Mouse (Mus musculus): ENCODE measurements at regions not wholly inside any gene's neighbourhood (a gene's known extent, or its start where the extent isn't known, plus 50 kb on each side); places are given as distances from the start of the nearest gene placed in this dataset.

GRCm38 (mm10) chr6:55627228-55627627, 53.8 kb downstream of the Neurod6 start:
- no peaks in the 10 kb centered on the region for H3K36me3 ChIP-seq (ENCODE audit: control insufficient read depth, insufficient read depth, low read length)
- WGBS = 60% methylated on average over 5 of the region's 5 CpGs
- DNase-seq = no peak
- no peaks in the 10 kb centered on the region for H3K4me1 ChIP-seq (ENCODE audit: control insufficient read depth, insufficient read depth, low read length)
- no peak overlapping the region for H3K4me3 ChIP-seq (ENCODE audit: insufficient read depth, low read depth, low read length)
- no peak overlapping the region for H3K27ac ChIP-seq (ENCODE audit: insufficient read depth, low read depth, low read length)
- no peak for TF ChIP-seq POLR2A (IDR thresholded peaks at IDR 0.05; ENCODE audit: low read depth, low read length)
- TF ChIP-seq CTCF (conservative IDR thresholded peaks at IDR 0.05; ENCODE audit: insufficient read depth, insufficient read length, low read depth, low read length) = no peak
- H3K27me3 ChIP-seq (replicated peaks; ENCODE audit: control insufficient read depth, insufficient read depth, low read length) = no peaks in the 10 kb centered on the region

GRCm38 (mm10) chr6:55620366-55620765, 60.7 kb downstream of the Neurod6 start:
- 82% methylated on average over 3 of the region's 3 CpGs for WGBS
- DNase-seq = no peak
- no peak for TF ChIP-seq CTCF (conservative IDR thresholded peaks at IDR 0.05; ENCODE audit: insufficient read depth, insufficient read length, low read depth, low read length)
- TF ChIP-seq POLR2A (IDR thresholded peaks at IDR 0.05; ENCODE audit: low read depth, low read length) = no peak
- H3K36me3 ChIP-seq (ENCODE audit: control insufficient read depth, insufficient read depth, low read length) = no peaks in the 10 kb centered on the region
- H3K4me1 ChIP-seq (ENCODE audit: control insufficient read depth, insufficient read depth, low read length) = no peaks in the 10 kb centered on the region
- H3K4me3 ChIP-seq (ENCODE audit: insufficient read depth, low read depth, low read length) = no peak overlapping the region
- H3K27ac ChIP-seq (ENCODE audit: insufficient read depth, low read depth, low read length) = no peak overlapping the region
- no peaks in the 10 kb centered on the region for H3K27me3 ChIP-seq (replicated peaks; ENCODE audit: control insufficient read depth, insufficient read depth, low read length)

- peak; percentile 26 for DNase-seq
- H3K27me3 ChIP-seq (replicated peaks; ENCODE audit: control insufficient read depth, insufficient read depth, low read length) = no peaks in the 10 kb centered on the region
- TF ChIP-seq POLR2A (IDR thresholded peaks at IDR 0.05; ENCODE audit: low read depth, low read length) = no peak
- no peak for TF ChIP-seq CTCF (conservative IDR thresholded peaks at IDR 0.05; ENCODE audit: insufficient read depth, insufficient read length, low read depth, low read length)
- H3K4me1 ChIP-seq (ENCODE audit: control insufficient read depth, insufficient read depth, low read length) = no peaks in the 10 kb centered on the region
- H3K36me3 ChIP-seq (ENCODE audit: control insufficient read depth, insufficient read depth, low read length) = no peaks in the 10 kb centered on the region
- no peak overlapping the region for H3K27ac ChIP-seq (ENCODE audit: insufficient read depth, low read depth, low read length)
- no peak overlapping the region; the same call in 1 of the 2 replicates for H3K4me3 ChIP-seq (ENCODE audit: insufficient read depth, low read depth, low read length)
- WGBS = 8% methylated on average over 13 of the region's 13 CpGs
Measured at GRCm38 (mm10) chr6:55617922-55618481, 63.1 kb downstream of the Neurod6 start.

GRCm38 (mm10) chr6:55610395-55610794, 70.7 kb downstream of the Neurod6 start:
- H3K27me3 ChIP-seq (replicated peaks; ENCODE audit: control insufficient read depth, insufficient read depth, low read length) = no peaks in the 10 kb centered on the region
- H3K4me1 ChIP-seq (ENCODE audit: control insufficient read depth, insufficient read depth, low read length) = no peaks in the 10 kb centered on the region
- TF ChIP-seq POLR2A (IDR thresholded peaks at IDR 0.05; ENCODE audit: low read depth, low read length) (no peak), CTCF (conservative IDR thresholded peaks at IDR 0.05; ENCODE audit: insufficient read depth, insufficient read length, low read depth, low read length) (no peak)
- DNase-seq = no peak
- H3K4me3 ChIP-seq (ENCODE audit: insufficient read depth, low read depth, low read length) = no peak overlapping the region
- WGBS = 43% methylated on average over 3 of the region's 3 CpGs
- H3K27ac ChIP-seq (ENCODE audit: insufficient read depth, low read depth, low read length) = no peak overlapping the region
- no peaks in the 10 kb centered on the region for H3K36me3 ChIP-seq (ENCODE audit: control insufficient read depth, insufficient read depth, low read length)

- H3K36me3 ChIP-seq (ENCODE audit: control insufficient read depth, insufficient read depth, low read length) = no peaks in the 10 kb centered on the region
- no peak for DNase-seq
- no peak for TF ChIP-seq CTCF (conservative IDR thresholded peaks at IDR 0.05; ENCODE audit: insufficient read depth, insufficient read length, low read depth, low read length)
- no peak for TF ChIP-seq POLR2A (IDR thresholded peaks at IDR 0.05; ENCODE audit: low read depth, low read length)
- 54% methylated on average over 1 of the region's 1 CpGs for WGBS
- no peak overlapping the region for H3K4me3 ChIP-seq (ENCODE audit: insufficient read depth, low read depth, low read length)
- no peaks in the 10 kb centered on the region for H3K27me3 ChIP-seq (replicated peaks; ENCODE audit: control insufficient read depth, insufficient read depth, low read length)
- no peaks in the 10 kb centered on the region for H3K4me1 ChIP-seq (ENCODE audit: control insufficient read depth, insufficient read depth, low read length)
- H3K27ac ChIP-seq (ENCODE audit: insufficient read depth, low read depth, low read length) = no peak overlapping the region
Measured at GRCm38 (mm10) chr6:55609976-55610375, 71.1 kb downstream of the Neurod6 start.

GRCm38 (mm10) chr6:55609053-55609452, 72.0 kb downstream of the Neurod6 start:
- H3K27me3 ChIP-seq (replicated peaks; ENCODE audit: control insufficient read depth, insufficient read depth, low read length) = no peaks in the 10 kb centered on the region
- no peak for DNase-seq
- H3K4me3 ChIP-seq (ENCODE audit: insufficient read depth, low read depth, low read length) = no peak overlapping the region
- TF ChIP-seq CTCF (conservative IDR thresholded peaks at IDR 0.05; ENCODE audit: insufficient read depth, insufficient read length, low read depth, low read length) = no peak
- TF ChIP-seq POLR2A (IDR thresholded peaks at IDR 0.05; ENCODE audit: low read depth, low read length) = no peak
- no peak overlapping the region for H3K27ac ChIP-seq (ENCODE audit: insufficient read depth, low read depth, low read length)
- H3K4me1 ChIP-seq (ENCODE audit: control insufficient read depth, insufficient read depth, low read length) = no peaks in the 10 kb centered on the region
- H3K36me3 ChIP-seq (ENCODE audit: control insufficient read depth, insufficient read depth, low read length) = no peaks in the 10 kb centered on the region
- 75% methylated on average over 1 of the region's 1 CpGs for WGBS

- H3K27ac ChIP-seq (ENCODE audit: insufficient read depth, low read depth, low read length) = no peak overlapping the region
- no peaks in the 10 kb centered on the region for H3K4me1 ChIP-seq (ENCODE audit: control insufficient read depth, insufficient read depth, low read length)
- no peak for DNase-seq
- WGBS = 89% methylated on average over 4 of the region's 4 CpGs
- H3K4me3 ChIP-seq (ENCODE audit: insufficient read depth, low read depth, low read length) = no peak overlapping the region
- H3K36me3 ChIP-seq (ENCODE audit: control insufficient read depth, insufficient read depth, low read length) = no peaks in the 10 kb centered on the region
- no peak for TF ChIP-seq POLR2A (IDR thresholded peaks at IDR 0.05; ENCODE audit: low read depth, low read length)
- no peak for TF ChIP-seq CTCF (conservative IDR thresholded peaks at IDR 0.05; ENCODE audit: insufficient read depth, insufficient read length, low read depth, low read length)
- H3K27me3 ChIP-seq (replicated peaks; ENCODE audit: control insufficient read depth, insufficient read depth, low read length) = no peaks in the 10 kb centered on the region
Measured at GRCm38 (mm10) chr6:55597088-55597487, 84.0 kb downstream of the Neurod6 start.
